Mouse (Mus musculus): ENCODE data around the gene Cda. TPM values are rescaled to one million over a fixed set of nuclear protein-coding genes. Genes with fewer than 3 reads are reported as not detected.
A peak's percentile ranks its signal among the peaks of the same experiment; 100 is the strongest.
"Not testable (repeated sequence)": the region's sequence is repeated elsewhere in the genome, so short reads cannot be mapped to it uniquely, and the experiment has no call there.

The Cda gene
- polyA plus RNA-seq, 1 experiment from 2014 or later = 5.7 TPM

GRCm38 (mm10) chr4:138330264-138330671, 37.5 kb downstream of the Cda start:
- no peak overlapping the region for H3K4me2 ChIP-seq (replicated peaks)
- no peaks in the 10 kb centered on the region for H3K9me3 ChIP-seq
- no peak for ATAC-seq (ENCODE audit: insufficient number of reproducible peaks, insufficient read depth, low FRiP score, low TSS enrichment)
- H3K4me3 ChIP-seq = no peak overlapping the region
- no peaks in the 10 kb centered on the region for H3K36me3 ChIP-seq
- no peak overlapping the region for H3K27ac ChIP-seq
- H3K4me1 ChIP-seq = 0 out of 2 replicates have a peak, but pooled peaks cover under 1% of the 10 kb centered on the region
- WGBS = 12% methylated on average over 15 of the region's 15 CpGs
- no peak overlapping the region for H3K9ac ChIP-seq
- H3K27me3 ChIP-seq = peaks cover 20% of the 10 kb centered on the region

GRCm38 (mm10) chr4:138327891-138328470, 39.8 kb downstream of the Cda start:
- Histone ChIP-seq H3K9me3 (no peaks in the 10 kb centered on the region), H3K4me1 (0 out of 2 replicates have a peak, but pooled peaks cover 3% of the 10 kb centered on the region), H3K4me2 (replicated peaks) (peak overlapping the region; percentile 43), H3K4me3 (peak overlapping the region; percentile 29), H3K27me3 (peaks cover 16% of the 10 kb centered on the region), H3K9ac (peak overlapping the region; percentile 24; the same call in 1 of the 2 replicates), H3K27ac (no peak overlapping the region), H3K36me3 (no peaks in the 10 kb centered on the region)
- no peak for ATAC-seq (ENCODE audit: insufficient number of reproducible peaks, insufficient read depth, low FRiP score, low TSS enrichment)
- 72% methylated on average over 7 of the region's 7 CpGs for WGBS

DNA sequence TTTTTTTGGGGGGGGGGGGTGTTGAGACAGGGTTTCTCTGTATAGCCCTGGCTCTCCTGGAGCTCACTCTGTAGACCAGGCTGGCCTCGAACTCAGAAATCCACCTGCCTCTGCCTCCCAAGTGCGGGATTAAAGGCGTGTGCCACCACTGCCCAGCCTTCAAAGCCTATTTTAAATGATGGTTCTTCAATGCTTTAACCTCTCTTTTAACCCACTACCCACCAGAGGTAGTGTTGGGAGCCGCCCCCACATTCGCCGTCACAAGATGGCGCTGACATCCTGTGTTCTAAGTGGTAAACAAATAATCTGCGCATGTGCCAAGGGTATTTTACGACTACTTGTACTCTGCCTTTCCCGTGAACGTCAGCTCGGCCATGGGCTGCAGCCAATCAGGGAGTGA, 40.6 kb downstream of the Cda start:
- Histone ChIP-seq H3K27me3 (peaks cover 12% of the 10 kb centered on the region), H3K27ac (0 out of 2 replicates have a peak overlapping the region, but pooled peaks have one; percentile 17)
- not testable (repeated sequence) for ATAC-seq (ENCODE audit: insufficient number of reproducible peaks, insufficient read depth, low FRiP score, low TSS enrichment); H3K4me3 ChIP-seq; H3K9me3 ChIP-seq; H3K4me2 ChIP-seq (replicated peaks); H3K9ac ChIP-seq; H3K4me1 ChIP-seq; H3K36me3 ChIP-seq
- WGBS = 36% methylated on average over 9 of the region's 12 CpGs

DNA sequence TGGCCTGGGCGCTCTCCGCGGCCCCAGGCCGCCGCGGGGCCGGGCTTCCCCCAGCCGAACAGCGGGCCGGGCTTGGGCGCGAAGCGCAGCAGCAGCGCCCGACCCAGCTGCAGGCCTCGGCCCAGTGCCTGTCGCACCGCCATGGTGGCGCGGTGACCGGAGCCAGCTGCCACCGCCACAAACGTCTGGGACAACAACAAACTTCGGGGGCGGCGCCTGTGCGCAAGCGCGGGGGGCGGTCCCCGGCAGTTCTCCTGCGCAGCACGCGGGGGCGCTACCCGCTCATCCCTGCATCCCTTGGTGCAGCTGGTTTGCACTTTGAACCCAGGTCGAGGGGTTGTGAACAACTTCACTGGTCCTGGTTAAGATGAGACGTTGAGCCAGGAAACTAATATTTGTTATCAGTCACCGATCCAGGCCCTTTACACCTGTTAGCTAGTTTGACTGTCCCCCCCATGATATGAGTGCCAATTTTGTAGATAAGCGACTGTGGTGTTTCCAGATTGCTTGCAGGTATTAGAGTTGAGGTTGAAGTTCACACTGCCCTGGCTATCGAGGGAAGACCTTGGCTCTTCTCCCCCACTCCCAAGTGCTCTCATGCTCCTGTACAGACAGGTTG, 41.6 kb downstream of the Cda start, which contains the start of gene Pink1:
TSS of gene Pink1 (minus strand) at position 231 of the 619 bp plus-strand sequence.
- 0 out of 2 replicates have a peak, but pooled peaks cover 3% of the 10 kb centered on the region for H3K4me1 ChIP-seq
- H3K9ac ChIP-seq = peak within 1 kb of the TSS; percentile 89
- no peaks in the 10 kb centered on the region for H3K36me3 ChIP-seq
- no peak; the same call in 1 of the 2 replicates for ATAC-seq (ENCODE audit: insufficient number of reproducible peaks, insufficient read depth, low FRiP score, low TSS enrichment)
- peak within 1 kb of the TSS; percentile 72 for H3K4me3 ChIP-seq
- H3K27me3 ChIP-seq = peaks cover 4% of the 10 kb centered on the region; the same call in 1 of the 2 replicates
- peak within 1 kb of the TSS; percentile 96 for H3K27ac ChIP-seq
- 4% methylated on average over 41 of the region's 41 CpGs for WGBS
- H3K4me2 ChIP-seq (replicated peaks) = peak within 1 kb of the TSS; percentile 65
- H3K9me3 ChIP-seq = no peaks in the 10 kb centered on the region

- H3K4me2 ChIP-seq (replicated peaks) = peak overlapping the region; percentile 65
- no peaks in the 10 kb centered on the region for H3K9me3 ChIP-seq
- H3K27me3 ChIP-seq = no peaks in the 10 kb centered on the region
- peak; percentile 79 for ATAC-seq (ENCODE audit: insufficient number of reproducible peaks, insufficient read depth, low FRiP score, low TSS enrichment)
- 0 out of 2 replicates have a peak, but pooled peaks cover 3% of the 10 kb centered on the region for H3K4me1 ChIP-seq
- H3K36me3 ChIP-seq = no peaks in the 10 kb centered on the region
- whole genome bisulfite sequencing = under 1% methylated on average over 44 of the region's 45 CpGs
- peak overlapping the region; percentile 89 for H3K9ac ChIP-seq
- peak overlapping the region; percentile 72 for H3K4me3 ChIP-seq
- peak overlapping the region; percentile 96 for H3K27ac ChIP-seq
Measured at GRCm38 (mm10) chr4:138325466-138326076, 42.2 kb downstream of the Cda start.

DNA sequence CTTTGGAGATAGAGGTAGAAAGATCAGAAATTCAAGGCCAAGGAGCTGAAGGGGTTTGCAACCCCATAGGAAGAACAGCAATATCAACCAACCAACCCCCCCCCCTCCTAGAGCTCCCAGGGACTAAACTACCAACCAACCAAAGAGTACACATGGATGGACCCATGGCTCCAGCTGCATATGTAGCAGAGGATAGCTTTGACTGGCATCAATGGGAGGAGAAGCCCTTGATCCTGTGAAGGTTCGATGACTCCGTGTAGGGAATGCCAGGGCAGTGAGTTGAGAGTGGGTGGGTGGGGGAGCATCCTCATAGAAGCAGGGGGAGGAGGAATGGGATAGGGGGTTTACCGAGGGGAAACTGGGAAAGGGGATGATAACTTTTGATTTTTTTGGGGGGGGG, 43.3 kb downstream of the Cda start:
- WGBS = 91% methylated on average over 3 of the region's 3 CpGs
- Histone ChIP-seq H3K4me1 (0 out of 2 replicates have a peak, but pooled peaks cover 3% of the 10 kb centered on the region), H3K9me3 (no peaks in the 10 kb centered on the region), H3K36me3 (no peaks in the 10 kb centered on the region), H3K27me3 (no peaks in the 10 kb centered on the region), H3K4me2 (replicated peaks) (no peak overlapping the region), H3K4me3 (no peak overlapping the region), H3K9ac (no peak overlapping the region), H3K27ac (no peak overlapping the region)
- no peak for ATAC-seq (ENCODE audit: insufficient number of reproducible peaks, insufficient read depth, low FRiP score, low TSS enrichment)

DNA sequence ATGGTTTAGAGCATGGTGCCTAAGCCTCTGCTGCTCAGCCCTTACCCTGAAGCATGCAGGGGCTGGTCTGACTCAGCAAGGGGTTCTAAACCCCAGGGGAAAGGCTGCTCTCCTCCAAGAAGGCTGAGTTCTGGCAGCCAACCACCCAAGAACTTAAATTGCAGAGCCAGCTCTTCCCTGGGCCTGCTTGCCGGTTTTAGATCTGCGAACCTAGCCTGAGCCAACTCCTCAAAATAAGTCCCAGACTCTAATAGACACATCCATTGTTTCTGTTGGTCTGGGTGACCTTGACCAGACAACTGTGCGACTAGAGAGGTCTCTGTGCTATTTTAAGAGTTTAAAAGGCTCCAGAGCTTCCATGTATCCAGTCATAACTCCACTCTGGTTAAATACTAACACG, 44.0 kb downstream of the Cda start:
- peaks cover 3% of the 10 kb centered on the region; the same call in 1 of the 2 replicates for H3K36me3 ChIP-seq
- no peak overlapping the region for H3K4me3 ChIP-seq
- H3K9me3 ChIP-seq = no peaks in the 10 kb centered on the region
- no peak overlapping the region for H3K4me2 ChIP-seq (replicated peaks)
- H3K27me3 ChIP-seq = no peaks in the 10 kb centered on the region
- 70% methylated on average over 4 of the region's 4 CpGs for WGBS
- H3K27ac ChIP-seq = no peak overlapping the region
- no peak overlapping the region for H3K9ac ChIP-seq
- no peak for ATAC-seq (ENCODE audit: insufficient number of reproducible peaks, insufficient read depth, low FRiP score, low TSS enrichment)
- 0 out of 2 replicates have a peak, but pooled peaks cover 3% of the 10 kb centered on the region for H3K4me1 ChIP-seq

- H3K27ac ChIP-seq = no peak overlapping the region
- H3K9ac ChIP-seq = no peak overlapping the region
- no peak overlapping the region for H3K4me3 ChIP-seq
- no peak for ATAC-seq (ENCODE audit: insufficient number of reproducible peaks, insufficient read depth, low FRiP score, low TSS enrichment)
- H3K9me3 ChIP-seq = no peaks in the 10 kb centered on the region
- H3K4me1 ChIP-seq = 0 out of 2 replicates have a peak, but pooled peaks cover 3% of the 10 kb centered on the region
- WGBS = 63% methylated on average over 4 of the region's 4 CpGs
- peaks cover 5% of the 10 kb centered on the region; the same call in 1 of the 2 replicates for H3K36me3 ChIP-seq
- no peaks in the 10 kb centered on the region for H3K27me3 ChIP-seq
- H3K4me2 ChIP-seq (replicated peaks) = no peak overlapping the region
Measured at GRCm38 (mm10) chr4:138322692-138323091, 45.1 kb downstream of the Cda start.

DNA sequence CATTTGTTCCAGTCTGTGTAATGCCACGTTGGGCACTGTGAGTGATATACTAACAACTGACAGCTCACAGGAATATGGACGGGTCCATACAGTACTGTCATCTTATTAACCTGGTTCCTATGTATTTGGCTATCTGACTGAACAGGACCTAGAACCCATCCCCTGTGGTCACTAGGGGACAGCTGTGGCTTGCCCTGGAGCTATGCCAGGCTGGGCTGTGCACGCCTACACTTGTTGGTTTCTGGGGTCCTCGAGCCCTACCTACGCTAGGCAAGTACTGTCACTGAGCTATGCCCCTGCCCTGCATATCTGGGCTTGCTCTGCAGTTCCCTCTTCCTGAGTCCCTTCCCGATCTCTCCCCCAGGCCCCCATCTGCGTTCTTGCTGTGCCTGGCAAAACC, 46.3 kb downstream of the Cda start:
- Histone ChIP-seq H3K27ac (no peak overlapping the region), H3K9ac (no peak overlapping the region), H3K4me2 (replicated peaks) (no peak overlapping the region), H3K27me3 (no peaks in the 10 kb centered on the region), H3K4me3 (no peak overlapping the region), H3K36me3 (peaks cover 13% of the 10 kb centered on the region), H3K9me3 (no peaks in the 10 kb centered on the region), H3K4me1 (0 out of 2 replicates have a peak, but pooled peaks cover 3% of the 10 kb centered on the region)
- WGBS = 73% methylated on average over 7 of the region's 7 CpGs
- ATAC-seq (ENCODE audit: insufficient number of reproducible peaks, insufficient read depth, low FRiP score, low TSS enrichment) = no peak

DNA sequence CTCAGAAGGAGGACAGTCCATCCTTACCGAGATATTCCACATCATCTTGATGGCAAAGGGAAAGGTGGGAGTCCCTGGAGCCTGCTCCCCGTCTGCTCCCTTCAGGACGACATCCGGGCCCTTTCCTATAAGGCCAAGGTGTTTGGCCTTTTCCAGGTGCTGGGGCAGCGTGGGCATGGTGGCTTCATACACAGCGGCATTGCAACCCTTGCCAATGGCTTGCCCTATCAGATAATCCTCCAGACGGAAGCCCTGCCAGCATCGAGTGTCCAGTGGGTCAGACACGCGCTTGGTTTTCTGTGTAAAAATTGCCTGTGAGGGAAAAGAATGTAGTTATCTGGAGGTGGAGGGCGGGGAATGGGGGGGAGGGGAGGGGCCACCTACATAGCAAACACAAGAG, 47.1 kb downstream of the Cda start:
- no peak overlapping the region for H3K9ac ChIP-seq
- H3K9me3 ChIP-seq = no peaks in the 10 kb centered on the region
- H3K27me3 ChIP-seq = no peaks in the 10 kb centered on the region
- H3K27ac ChIP-seq = no peak overlapping the region
- peaks cover 20% of the 10 kb centered on the region for H3K36me3 ChIP-seq
- 0 out of 2 replicates have a peak, but pooled peaks cover 3% of the 10 kb centered on the region for H3K4me1 ChIP-seq
- no peak overlapping the region for H3K4me2 ChIP-seq (replicated peaks)
- 72% methylated on average over 11 of the region's 11 CpGs for WGBS
- ATAC-seq (ENCODE audit: insufficient number of reproducible peaks, insufficient read depth, low FRiP score, low TSS enrichment) = no peak
- no peak overlapping the region for H3K4me3 ChIP-seq

- no peak overlapping the region for H3K9ac ChIP-seq
- no peak overlapping the region for H3K4me3 ChIP-seq
- ATAC-seq (ENCODE audit: insufficient number of reproducible peaks, insufficient read depth, low FRiP score, low TSS enrichment) = no peak
- 31% methylated on average over 10 of the region's 10 CpGs for WGBS
- no peaks in the 10 kb centered on the region for H3K9me3 ChIP-seq
- no peaks in the 10 kb centered on the region for H3K27me3 ChIP-seq
- H3K4me1 ChIP-seq = no peaks in the 10 kb centered on the region
- no peak overlapping the region for H3K27ac ChIP-seq
- peaks cover 30% of the 10 kb centered on the region for H3K36me3 ChIP-seq
- H3K4me2 ChIP-seq (replicated peaks) = no peak overlapping the region
Measured at GRCm38 (mm10) chr4:138319508-138319907, 48.3 kb downstream of the Cda start.

Measured in embryonic facial prominence, embryonic 12.5 days (tissue).